Mouse (Mus musculus) megakaryocyte, embryonic 14.5 days (primary cell): ENCODE data around the gene Phlda3. TPM values are rescaled to one million over a fixed set of nuclear protein-coding genes. Genes with fewer than 3 reads are reported as not detected.

Experiments used
- H3K27me3 ChIP-seq: replicated peaks from 2 replicates; pipeline ENCODE3; 2012; ENCODE audit warnings: inconsistent platforms
- H3K36me3 ChIP-seq: replicated peaks from 2 replicates; pipeline ENCODE3; 2012; ENCODE audit warnings: low read length, inconsistent platforms, mixed read lengths
- H3K4me1 ChIP-seq: 2 replicates; pipeline ENCODE4 v1.6.1; 2012; ENCODE audit warnings: inconsistent platforms
- H3K4me3 ChIP-seq: replicated peaks from 2 replicates; pipeline ENCODE3; 2012; ENCODE audit warnings: moderate library complexity, mild to moderate bottlenecking, inconsistent platforms
- H3K9me3 ChIP-seq: 2 replicates; pipeline ENCODE4 v1.6.1; 2012; ENCODE audit warnings: inconsistent platforms
- FLI1 ChIP-seq: IDR thresholded peaks from 2 replicates; pipeline ENCODE4 v1.6.1; 2012; ENCODE audit warnings: low read length, inconsistent platforms, mixed read lengths
- GATA1 ChIP-seq: IDR thresholded peaks from 3 replicates; pipeline ENCODE4 v1.6.1; 2012; ENCODE audit warnings: mixed read lengths, low read length, inconsistent platforms, borderline replicate concordance
- polyA plus RNA-seq: library from polyadenylated mRNA; stranded (reverse); fragments of >175 nt; gene quantifications from 2 replicates; pipeline ENCODE4 v1.2.3, GENCODE M21; 2012; ENCODE audit warnings: low replicate concordance; ENCODE audit not compliant: insufficient read depth

Gene Phlda3
- polyA plus RNA-seq, 1 experiment: 104 TPM

DNA sequence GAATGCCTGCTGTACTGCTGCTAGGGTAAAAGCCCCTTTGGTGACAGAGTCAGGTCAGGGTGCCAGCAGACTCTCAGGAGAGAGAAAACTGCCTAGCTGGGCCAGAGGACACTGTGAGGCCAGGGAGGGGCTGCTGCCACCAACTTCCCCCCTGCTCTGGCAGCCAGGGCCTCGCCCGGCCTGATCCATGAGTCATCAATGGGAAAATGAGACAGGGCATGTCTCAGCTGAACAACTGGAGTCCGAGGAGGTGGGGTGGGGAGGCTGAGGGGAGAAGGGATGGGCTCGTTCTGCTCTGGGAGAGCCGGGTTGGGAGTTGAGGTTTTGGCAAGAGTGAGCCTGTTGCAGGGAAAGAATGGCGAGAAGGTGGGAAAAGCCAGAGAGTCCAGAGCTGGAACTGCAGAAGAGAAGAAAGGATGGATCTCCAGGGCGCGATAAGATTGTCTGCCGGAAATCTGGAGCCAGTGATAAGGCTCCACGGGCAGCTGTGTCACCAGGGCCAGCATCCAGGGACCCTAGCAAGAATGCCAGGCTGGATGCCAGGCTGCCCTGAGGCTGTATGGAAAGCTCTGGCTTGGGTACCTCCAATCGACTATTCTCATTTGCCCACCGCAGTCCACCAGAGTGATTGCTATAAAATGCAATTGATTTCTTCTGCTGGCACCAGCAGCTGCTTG lies 5.1 kb downstream of the Phlda3 start:
- peaks cover 45% of the 10 kb centered on the region for H3K36me3 ChIP-seq
- TF ChIP-seq GATA1 (no peak), FLI1 (no peak)
- H3K9me3 ChIP-seq: no peaks in the 10 kb centered on the region
- peak overlapping the region; percentile 81 for H3K4me3 ChIP-seq
- peaks cover 13% of the 10 kb centered on the region for H3K27me3 ChIP-seq
- H3K4me1 ChIP-seq: peaks cover 86% of the 10 kb centered on the region

DNA sequence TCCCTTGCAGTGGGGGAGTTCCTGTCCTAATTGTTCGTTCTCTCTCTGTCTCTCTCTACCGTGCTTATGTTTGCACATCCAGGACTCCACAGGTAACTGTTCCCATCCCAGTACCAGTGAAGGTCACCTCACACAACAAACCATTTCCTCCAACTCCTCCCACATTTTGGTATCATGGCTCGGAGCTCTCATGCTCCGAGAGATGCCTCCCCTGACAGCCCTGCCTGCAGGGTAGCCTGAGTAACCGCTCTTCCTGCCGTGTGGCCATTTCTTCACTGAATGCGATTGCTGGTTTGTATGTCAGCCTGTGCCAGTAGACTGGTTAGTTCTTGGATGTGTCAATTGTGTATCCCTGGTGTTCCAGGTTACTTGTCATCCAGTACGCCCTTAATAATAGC lies 5.7 kb downstream of the Phlda3 start:
- Histone ChIP-seq H3K27me3 (peaks cover 8% of the 10 kb centered on the region), H3K9me3 (no peaks in the 10 kb centered on the region), H3K4me3 (peak overlapping the region; percentile 59), H3K36me3 (peaks cover 45% of the 10 kb centered on the region), H3K4me1 (peaks cover 87% of the 10 kb centered on the region)
- TF ChIP-seq GATA1: no peak

DNA sequence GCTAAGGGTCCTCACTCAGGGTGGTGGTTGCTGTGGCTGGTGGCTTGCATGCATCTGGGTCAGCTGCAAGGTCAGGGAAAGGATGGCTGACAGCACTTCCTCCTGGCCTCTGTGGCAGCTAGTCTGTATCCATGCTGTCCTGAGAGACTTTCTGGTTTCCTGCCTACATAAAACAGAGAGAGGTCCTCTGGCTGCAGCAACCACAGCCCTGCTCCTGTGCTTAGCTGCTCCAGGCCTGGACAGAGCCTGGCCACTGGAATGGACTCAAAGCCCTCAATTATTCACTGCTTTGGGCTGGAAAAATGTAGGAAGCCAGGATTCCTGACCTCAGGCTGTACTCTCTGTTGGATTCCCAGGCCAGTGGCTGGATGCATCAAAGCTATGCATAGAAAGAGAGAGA lies 10.7 kb downstream of the Phlda3 start:
- peaks cover under 1% of the 10 kb centered on the region for H3K36me3 ChIP-seq
- H3K4me3 ChIP-seq: peak overlapping the region; percentile 34
- H3K27me3 ChIP-seq: peaks cover 24% of the 10 kb centered on the region
- H3K4me1 ChIP-seq: peaks cover 74% of the 10 kb centered on the region
- no peaks in the 10 kb centered on the region for H3K9me3 ChIP-seq
- TF ChIP-seq GATA1: no peak
- no peak for TF ChIP-seq FLI1

DNA sequence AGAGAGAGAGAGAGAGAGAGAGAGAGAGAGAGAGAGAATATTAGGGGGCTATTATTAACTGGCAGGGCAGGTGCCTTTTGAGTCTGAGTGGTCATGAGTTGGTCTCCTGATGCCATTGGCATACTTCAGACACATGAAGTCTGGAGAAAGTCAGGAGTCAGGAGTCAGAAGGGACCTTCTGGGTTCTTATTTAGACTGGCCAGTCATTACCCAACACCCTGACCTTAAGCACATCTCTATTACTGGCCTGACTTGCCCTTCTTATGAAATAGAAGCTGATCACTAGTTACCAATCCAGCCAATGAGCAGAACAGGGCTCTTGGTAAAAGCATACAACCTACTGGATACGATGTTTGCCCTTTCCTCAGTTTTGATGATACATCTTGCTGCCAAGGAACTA lies 11.1 kb downstream of the Phlda3 start:
- H3K4me1 ChIP-seq: peaks cover 70% of the 10 kb centered on the region

DNA sequence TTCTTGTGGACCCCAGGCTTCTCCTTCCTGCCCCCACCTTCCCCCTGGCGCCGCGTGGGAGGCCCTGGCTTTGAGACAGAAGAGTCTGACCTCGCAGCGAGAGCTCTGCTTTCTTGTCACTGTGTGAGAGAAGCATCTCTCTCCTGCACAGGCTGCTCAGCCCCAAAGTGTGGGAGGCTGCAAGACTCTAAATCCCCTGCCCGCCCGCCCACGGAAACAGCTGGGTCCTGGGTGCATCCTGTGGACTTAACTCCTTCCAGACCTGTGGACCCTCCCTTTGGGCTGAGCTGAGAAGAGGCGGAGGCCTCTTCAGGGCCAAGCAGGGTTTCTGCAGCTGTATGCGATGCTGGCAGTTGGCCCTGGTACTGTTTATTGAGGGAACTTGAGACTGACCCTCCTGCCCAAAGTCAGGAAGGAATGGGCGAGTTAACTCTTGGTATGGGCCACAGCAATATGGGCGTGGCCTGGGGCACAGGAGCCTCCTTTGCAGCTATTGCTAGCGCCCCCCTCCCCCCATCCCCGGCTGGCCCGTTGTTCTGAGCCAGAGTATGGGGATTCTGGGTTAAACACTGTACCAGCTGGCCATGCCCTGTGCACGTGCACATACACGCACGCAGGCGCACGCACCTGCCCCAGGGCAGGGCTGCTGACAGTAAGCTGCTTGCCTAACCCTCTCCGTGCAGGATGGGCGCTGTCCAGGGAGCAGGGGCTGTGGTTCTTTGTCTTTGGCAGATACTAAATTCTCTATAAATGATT lies 13.0 kb downstream of the Phlda3 start, which contains the start of gene Tnni1:
Tnni1 (plus strand) TSS at position 655 of the 756 bp plus-strand sequence.
- H3K4me1 ChIP-seq: peaks cover 71% of the 10 kb centered on the region
- H3K36me3 ChIP-seq: no peaks in the 10 kb centered on the region
- peaks cover 24% of the 10 kb centered on the region for H3K27me3 ChIP-seq
- H3K4me3 ChIP-seq: no peak within 1 kb of the TSS
- no peaks in the 10 kb centered on the region for H3K9me3 ChIP-seq
- TF ChIP-seq FLI1: no peak
- no peak for TF ChIP-seq GATA1

More for the DNA sequence above, 11.1 kb downstream of the Phlda3 start:
- Histone ChIP-seq H3K27me3 (peaks cover 24% of the 10 kb centered on the region), H3K36me3 (no peaks in the 10 kb centered on the region), H3K4me3 (no peak overlapping the region), H3K9me3 (no peaks in the 10 kb centered on the region)
- TF ChIP-seq FLI1 (no peak), GATA1 (no peak)

DNA sequence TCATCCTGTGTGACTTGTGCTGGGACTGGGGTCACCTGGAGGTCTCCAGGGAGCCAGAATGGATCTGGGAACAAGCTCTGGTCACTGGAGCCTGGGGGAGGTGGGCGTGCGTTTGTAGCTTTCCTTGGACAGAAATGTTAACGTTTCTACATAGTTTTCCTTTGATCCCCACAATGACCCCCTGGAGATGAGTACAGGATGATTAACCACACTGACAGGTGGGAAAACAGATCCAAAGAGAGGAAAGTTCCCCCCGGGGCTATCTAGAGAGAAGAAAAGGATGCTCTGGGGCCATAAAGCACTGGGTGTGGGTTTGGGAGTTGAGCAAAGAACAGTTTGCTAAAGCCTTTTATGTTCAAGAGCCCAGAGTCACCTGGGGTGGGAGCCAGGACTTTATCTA lies 14.7 kb downstream of the Phlda3 start:
- TF ChIP-seq FLI1: no peak
- TF ChIP-seq GATA1: no peak
- H3K9me3 ChIP-seq: no peaks in the 10 kb centered on the region
- peaks cover 59% of the 10 kb centered on the region for H3K4me1 ChIP-seq
- H3K4me3 ChIP-seq: no peak overlapping the region
- H3K27me3 ChIP-seq: peaks cover 20% of the 10 kb centered on the region
- H3K36me3 ChIP-seq: no peaks in the 10 kb centered on the region

DNA sequence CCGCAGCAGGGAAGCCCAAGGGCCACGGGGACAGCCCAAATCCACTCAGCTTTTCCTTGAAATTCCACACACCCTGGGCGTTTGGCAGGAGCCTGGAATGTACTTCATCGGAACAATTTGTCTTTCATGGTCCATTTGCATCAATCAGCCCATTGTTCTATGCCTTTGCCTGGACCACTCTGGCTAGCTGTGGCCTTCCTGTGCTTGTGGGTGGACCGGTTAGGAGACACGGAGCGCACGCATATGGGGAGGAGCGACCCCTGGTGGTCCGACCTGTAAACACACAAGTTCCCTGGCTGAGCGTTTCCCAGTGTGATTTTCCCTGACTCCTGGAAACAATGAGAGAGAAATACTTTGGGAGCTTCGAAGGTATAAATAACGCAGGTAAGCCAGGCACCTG lies 15.3 kb downstream of the Phlda3 start:
- no peaks in the 10 kb centered on the region for H3K36me3 ChIP-seq
- peaks cover 20% of the 10 kb centered on the region for H3K27me3 ChIP-seq
- no peak for TF ChIP-seq FLI1
- TF ChIP-seq GATA1: no peak
- no peak overlapping the region for H3K4me3 ChIP-seq
- H3K9me3 ChIP-seq: no peaks in the 10 kb centered on the region
- peaks cover 54% of the 10 kb centered on the region for H3K4me1 ChIP-seq

DNA sequence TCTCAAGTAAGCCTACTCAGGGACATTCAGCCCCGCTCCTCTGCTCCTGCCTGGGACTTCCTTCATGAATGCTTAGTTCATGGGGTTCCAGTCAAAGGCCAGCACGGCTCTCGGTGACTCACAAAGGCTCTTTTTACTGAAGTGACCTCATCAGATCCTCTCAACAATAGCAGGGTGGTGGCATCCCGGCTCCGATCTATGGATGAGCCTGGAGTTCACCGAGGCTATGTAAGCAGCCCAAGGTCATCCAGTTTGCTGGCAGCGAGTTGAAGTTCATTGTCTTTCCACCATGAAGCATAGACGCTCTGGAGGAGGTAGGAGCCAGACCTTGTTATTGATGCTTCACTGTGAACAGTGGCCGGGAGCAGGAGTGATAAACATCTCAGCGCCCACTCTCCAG lies 16.9 kb downstream of the Phlda3 start:
- TF ChIP-seq FLI1 (no peak), GATA1 (no peak)
- no peaks in the 10 kb centered on the region for H3K36me3 ChIP-seq

DNA sequence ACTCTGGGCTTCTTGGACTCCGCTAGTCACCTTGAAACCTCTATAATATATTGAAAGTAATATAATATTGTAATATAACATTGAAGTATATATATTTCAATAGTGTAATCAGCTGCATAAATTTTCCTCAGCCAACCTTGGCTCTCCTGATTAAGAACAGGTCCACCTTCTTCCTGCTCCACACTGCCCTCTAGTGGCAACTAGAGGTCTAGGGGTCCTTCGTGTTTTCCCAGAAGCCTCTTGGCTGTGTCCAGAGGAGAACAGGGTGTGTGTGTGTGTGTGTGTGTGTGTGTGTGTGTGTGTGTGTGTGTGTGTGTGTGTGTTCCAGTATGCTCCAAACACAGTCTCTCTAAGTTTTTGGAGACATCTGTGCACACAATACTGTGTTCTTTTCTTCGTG lies 21.9 kb downstream of the Phlda3 start:
- no peak overlapping the region for H3K4me3 ChIP-seq

More for the DNA sequence above, 16.9 kb downstream of the Phlda3 start:
- Histone ChIP-seq H3K4me1 (peaks cover 40% of the 10 kb centered on the region), H3K4me3 (no peak overlapping the region), H3K9me3 (no peaks in the 10 kb centered on the region), H3K27me3 (peaks cover 19% of the 10 kb centered on the region)

DNA sequence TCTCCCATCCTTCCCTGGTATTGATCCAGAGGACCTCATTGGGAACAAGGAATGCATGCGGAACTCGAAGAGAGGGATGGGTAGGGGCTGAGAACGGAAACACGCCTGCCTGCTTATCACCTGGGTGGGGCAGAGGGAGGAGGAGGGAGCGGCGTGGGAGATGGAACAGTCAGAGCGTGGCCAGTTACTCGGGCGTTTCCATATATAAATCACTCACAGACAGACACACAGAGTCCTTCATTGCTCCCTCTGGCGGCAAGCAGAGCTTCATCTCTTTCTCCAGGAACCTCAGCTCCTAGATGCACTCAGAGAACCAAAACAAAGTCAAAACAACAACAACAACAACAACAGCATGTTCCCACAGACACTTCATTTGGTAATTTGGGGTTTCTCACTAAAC lies 22.8 kb downstream of the Phlda3 start:
- Histone ChIP-seq H3K4me1 (peaks cover 46% of the 10 kb centered on the region), H3K4me3 (peak overlapping the region; percentile 74)
- TF ChIP-seq GATA1 (no peak), FLI1 (no peak)

More for the DNA sequence above, 21.9 kb downstream of the Phlda3 start:
- Histone ChIP-seq H3K36me3 (no peaks in the 10 kb centered on the region), H3K4me1 (peaks cover 45% of the 10 kb centered on the region), H3K27me3 (peaks cover 26% of the 10 kb centered on the region), H3K9me3 (no peaks in the 10 kb centered on the region)
- TF ChIP-seq FLI1: no peak
- no peak for TF ChIP-seq GATA1

More for the DNA sequence above, 22.8 kb downstream of the Phlda3 start:
- no peaks in the 10 kb centered on the region for H3K36me3 ChIP-seq
- peaks cover 33% of the 10 kb centered on the region for H3K27me3 ChIP-seq
- no peaks in the 10 kb centered on the region for H3K9me3 ChIP-seq
